Mouse (Mus musculus): ENCODE results near the gene Ccdc8.
"Not testable (repeated sequence)": the region's sequence is repeated elsewhere in the genome, so short reads cannot be mapped to it uniquely, and the experiment has no call there.

Gene Ccdc8

DNA sequence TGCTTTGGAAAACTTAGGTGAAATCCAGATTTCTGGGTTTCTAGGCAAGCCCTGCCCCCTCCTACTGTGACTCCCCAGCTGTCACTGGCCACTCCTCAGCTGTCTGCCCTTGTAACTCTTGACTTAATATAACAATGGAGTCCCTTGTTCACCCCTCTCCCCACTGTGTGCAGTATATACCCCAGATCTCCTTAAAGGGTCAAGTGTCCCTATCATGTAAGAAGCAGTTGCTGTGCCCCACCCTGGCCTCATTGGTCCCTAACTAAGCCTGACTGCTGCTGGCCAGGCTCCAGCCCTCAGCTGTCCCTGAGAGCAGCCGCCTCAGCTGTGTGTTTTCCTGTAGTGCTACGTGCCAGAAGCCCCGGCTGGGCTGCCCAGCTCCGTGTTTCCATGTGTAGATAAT, 44.5 kb upstream of the Ccdc8 start:
- TF ChIP-seq POU5F1 (IDR thresholded peaks at IDR 0.05; ENCODE audit: borderline replicate concordance, low read length) (no peak), NANOG (IDR thresholded peaks at IDR 0.05; ENCODE audit: borderline replicate concordance, low read length) (no peak), CTCF (conservative IDR thresholded peaks at IDR 0.05; ENCODE audit: low read length) (no peak)
- H3K4me1 ChIP-seq (replicated peaks; ENCODE audit: low read depth, low read length) = peaks cover 75% of the 10 kb centered on the region
- H3K9me3 ChIP-seq (ENCODE audit: low read length) = peaks cover 6% of the 10 kb centered on the region; the same call in 1 of the 2 replicates
- no peaks in the 10 kb centered on the region for H3K36me3 ChIP-seq (ENCODE audit: insufficient read depth, low read length)
- no peak overlapping the region for H3K4me3 ChIP-seq (replicated peaks; ENCODE audit: low read length)
- H3K27me3 ChIP-seq (ENCODE audit: insufficient read depth, low read length) = peaks cover 59% of the 10 kb centered on the region

DNA sequence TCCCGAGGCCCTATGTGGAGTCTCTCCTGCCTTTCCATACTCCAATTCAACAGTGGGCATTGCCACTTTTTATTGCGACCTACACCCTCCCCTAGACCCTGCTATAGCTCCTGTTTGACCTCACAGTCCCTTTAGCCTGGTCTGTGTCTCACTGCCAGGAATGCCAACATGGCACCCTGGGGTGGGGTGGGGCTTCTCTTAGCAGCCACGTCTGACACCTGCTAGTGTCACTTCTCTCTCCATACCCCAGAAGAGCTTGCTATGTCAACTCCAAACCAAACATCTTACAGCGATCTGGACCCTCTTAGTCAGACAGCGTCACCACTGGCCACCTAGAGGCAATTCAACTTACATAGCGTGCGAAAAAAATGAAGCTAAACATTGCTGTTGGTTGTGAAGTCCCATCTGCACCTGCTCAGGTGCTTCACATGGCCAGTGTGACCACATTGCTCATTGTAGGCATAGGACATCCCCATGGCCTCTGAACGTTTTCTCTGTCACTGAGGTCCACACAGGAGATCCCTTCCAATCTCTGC, 43.5 kb upstream of the Ccdc8 start:
- H3K9me3 ChIP-seq (ENCODE audit: low read length) = peaks cover 6% of the 10 kb centered on the region; the same call in 1 of the 2 replicates
- peaks cover 59% of the 10 kb centered on the region for H3K27me3 ChIP-seq (ENCODE audit: insufficient read depth, low read length)
- H3K4me3 ChIP-seq (replicated peaks; ENCODE audit: low read length) = no peak overlapping the region
- TF ChIP-seq NANOG (IDR thresholded peaks at IDR 0.05; ENCODE audit: borderline replicate concordance, low read length) = no peak
- TF ChIP-seq CTCF (conservative IDR thresholded peaks at IDR 0.05; ENCODE audit: low read length) = no peak
- no peak for TF ChIP-seq POU5F1 (IDR thresholded peaks at IDR 0.05; ENCODE audit: borderline replicate concordance, low read length)
- no peaks in the 10 kb centered on the region for H3K36me3 ChIP-seq (ENCODE audit: insufficient read depth, low read length)
- peaks cover 70% of the 10 kb centered on the region for H3K4me1 ChIP-seq (replicated peaks; ENCODE audit: low read depth, low read length)

DNA sequence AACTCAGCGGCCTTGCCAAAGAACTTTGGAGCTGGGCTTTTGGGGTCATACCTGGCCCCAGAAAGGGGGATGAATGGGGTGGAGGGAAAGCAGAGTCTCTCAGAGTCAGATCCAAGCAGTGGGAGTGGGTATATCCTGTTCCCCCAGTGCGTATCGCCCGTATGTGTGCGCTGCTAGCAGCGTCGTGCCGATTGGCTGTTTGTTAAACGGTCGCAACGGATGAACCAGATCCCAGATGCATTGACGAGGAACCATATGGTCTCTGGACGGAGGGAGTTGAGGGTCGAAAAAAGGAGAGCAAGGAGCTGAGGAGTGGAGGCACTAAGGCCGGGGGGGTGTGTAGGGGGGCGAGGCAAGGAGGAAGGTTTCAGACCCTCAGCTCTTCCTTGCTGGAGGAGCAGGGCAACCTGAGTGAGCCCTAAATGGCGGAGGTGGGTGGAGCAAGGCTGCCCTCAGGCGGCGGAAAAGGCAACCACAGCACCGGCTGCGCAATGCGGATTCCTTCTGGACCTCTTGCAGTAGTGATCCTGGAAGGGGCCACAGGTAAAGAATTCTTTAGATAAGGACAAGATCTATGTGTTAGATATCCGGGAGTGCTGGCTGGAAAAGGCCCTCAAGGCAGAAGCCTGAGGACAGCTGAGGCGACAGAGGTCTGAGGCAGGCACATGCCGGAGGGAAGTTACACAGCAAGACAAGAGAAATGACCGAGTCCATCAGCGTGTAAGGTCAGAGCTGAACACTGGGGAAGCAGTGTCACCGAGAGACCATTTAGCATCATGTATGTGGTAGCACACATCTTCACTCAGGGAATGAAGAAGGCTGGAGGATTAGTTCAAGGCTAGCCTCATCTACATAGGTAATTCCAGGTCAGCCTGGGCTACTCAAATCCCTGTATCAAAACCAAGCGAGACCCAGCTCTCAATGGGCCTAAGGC, 42.3 kb upstream of the Ccdc8 start:
- H3K36me3 ChIP-seq (ENCODE audit: insufficient read depth, low read length) = no peaks in the 10 kb centered on the region
- peaks cover 53% of the 10 kb centered on the region for H3K27me3 ChIP-seq (ENCODE audit: insufficient read depth, low read length)
- H3K4me1 ChIP-seq (replicated peaks; ENCODE audit: low read depth, low read length) = peaks cover 65% of the 10 kb centered on the region
- peaks cover 6% of the 10 kb centered on the region; the same call in 1 of the 2 replicates for H3K9me3 ChIP-seq (ENCODE audit: low read length)
- H3K4me3 ChIP-seq (replicated peaks; ENCODE audit: low read length) = peak overlapping the region; percentile 56
- TF ChIP-seq NANOG (IDR thresholded peaks at IDR 0.05; ENCODE audit: borderline replicate concordance, low read length) = no peak
- no peak for TF ChIP-seq POU5F1 (IDR thresholded peaks at IDR 0.05; ENCODE audit: borderline replicate concordance, low read length)
- TF ChIP-seq CTCF (conservative IDR thresholded peaks at IDR 0.05; ENCODE audit: low read length) = peak; percentile 35

- peaks cover 4% of the 10 kb centered on the region; the same call in 1 of the 2 replicates for H3K9me3 ChIP-seq (ENCODE audit: low read length)
- peaks cover 59% of the 10 kb centered on the region for H3K4me1 ChIP-seq (replicated peaks; ENCODE audit: low read depth, low read length)
- TF ChIP-seq NANOG (IDR thresholded peaks at IDR 0.05; ENCODE audit: borderline replicate concordance, low read length) (no peak), CTCF (conservative IDR thresholded peaks at IDR 0.05; ENCODE audit: low read length) (peak; percentile 82)
- peaks cover 45% of the 10 kb centered on the region for H3K27me3 ChIP-seq (ENCODE audit: insufficient read depth, low read length)
- no peak overlapping the region; the same call in 1 of the 2 replicates for H3K4me3 ChIP-seq (replicated peaks; ENCODE audit: low read length)
- H3K36me3 ChIP-seq (ENCODE audit: insufficient read depth, low read length) = no peaks in the 10 kb centered on the region
Measured at GRCm38 (mm10) chr7:16950861-16951635, 41.5 kb upstream of the Ccdc8 start.

DNA sequence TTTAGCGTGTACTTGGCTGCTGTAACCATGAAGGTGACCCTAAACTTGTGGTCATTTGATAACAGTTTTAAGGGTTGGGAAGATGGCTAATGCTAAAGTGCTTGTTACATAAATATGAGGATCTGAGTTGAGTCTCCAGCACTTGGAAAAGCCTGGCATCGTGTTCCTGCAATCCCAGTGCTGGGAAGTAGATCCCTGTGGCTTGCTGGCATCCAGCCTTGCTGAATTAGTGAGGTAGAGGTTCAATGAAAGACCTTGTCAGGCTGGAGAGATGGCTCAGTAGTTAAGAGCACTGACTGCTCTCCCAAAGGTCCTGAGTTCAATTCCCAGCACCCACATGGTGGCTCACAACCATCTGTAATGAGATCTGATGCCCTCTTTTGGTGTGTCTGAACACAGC, 38.7 kb upstream of the Ccdc8 start:
- Histone ChIP-seq H3K4me1 (replicated peaks; ENCODE audit: low read depth, low read length) (peaks cover 35% of the 10 kb centered on the region), H3K27me3 (ENCODE audit: insufficient read depth, low read length) (peaks cover 17% of the 10 kb centered on the region)
- H3K36me3 ChIP-seq (ENCODE audit: insufficient read depth, low read length); H3K4me3 ChIP-seq (replicated peaks; ENCODE audit: low read length); H3K9me3 ChIP-seq (ENCODE audit: low read length): not testable (repeated sequence)

DNA sequence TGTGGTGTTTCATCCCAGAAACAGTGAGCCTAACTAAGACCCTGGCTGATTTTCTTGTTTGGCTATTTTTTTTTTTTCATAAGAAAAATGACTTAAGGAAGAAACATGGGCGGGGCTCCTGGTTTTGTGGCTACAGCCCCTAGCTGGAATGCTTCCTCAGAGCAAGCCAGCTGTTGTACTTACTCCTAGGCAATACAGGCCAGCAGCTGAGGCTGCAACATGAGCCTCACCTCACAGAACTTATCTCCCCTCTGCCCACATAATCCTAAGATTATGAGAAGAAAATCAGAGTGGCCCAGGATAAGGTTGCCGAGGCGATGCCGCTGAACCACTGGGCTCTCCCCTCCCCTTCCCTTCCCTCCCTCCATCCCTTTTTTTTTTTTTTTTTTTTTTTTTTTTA, 36.8 kb upstream of the Ccdc8 start:
- Histone ChIP-seq H3K4me1 (replicated peaks; ENCODE audit: low read depth, low read length) (peaks cover 33% of the 10 kb centered on the region), H3K36me3 (ENCODE audit: insufficient read depth, low read length) (no peaks in the 10 kb centered on the region), H3K9me3 (ENCODE audit: low read length) (no peaks in the 10 kb centered on the region), H3K4me3 (replicated peaks; ENCODE audit: low read length) (no peak overlapping the region), H3K27me3 (ENCODE audit: insufficient read depth, low read length) (peaks cover 7% of the 10 kb centered on the region)
- TF ChIP-seq POU5F1 (IDR thresholded peaks at IDR 0.05; ENCODE audit: borderline replicate concordance, low read length) (no peak), NANOG (IDR thresholded peaks at IDR 0.05; ENCODE audit: borderline replicate concordance, low read length) (no peak), CTCF (conservative IDR thresholded peaks at IDR 0.05; ENCODE audit: low read length) (no peak)

- Histone ChIP-seq H3K4me1 (replicated peaks; ENCODE audit: low read depth, low read length) (peaks cover 28% of the 10 kb centered on the region), H3K9me3 (ENCODE audit: low read length) (no peaks in the 10 kb centered on the region), H3K27me3 (ENCODE audit: insufficient read depth, low read length) (peaks cover 17% of the 10 kb centered on the region), H3K4me3 (replicated peaks; ENCODE audit: low read length) (no peak overlapping the region), H3K36me3 (ENCODE audit: insufficient read depth, low read length) (no peaks in the 10 kb centered on the region)
- TF ChIP-seq POU5F1 (IDR thresholded peaks at IDR 0.05; ENCODE audit: borderline replicate concordance, low read length) (no peak), CTCF (conservative IDR thresholded peaks at IDR 0.05; ENCODE audit: low read length) (no peak), NANOG (IDR thresholded peaks at IDR 0.05; ENCODE audit: borderline replicate concordance, low read length) (no peak)
Measured at GRCm38 (mm10) chr7:16956410-16957265, 35.9 kb upstream of the Ccdc8 start.
